Mouse (Mus musculus) lung, postnatal 0 days (tissue): ENCODE data around the gene Stk11. TPM values are rescaled to one million over a fixed set of nuclear protein-coding genes. Genes with fewer than 3 reads are reported as not detected.

Experiments
- ATAC-seq: fragments of 200-750 bp; cut with Nextera tagmentation; 2 replicates; pipeline ENCODE4 v1.8.0; 2017; ENCODE audit warnings: moderate library complexity
- DNase-seq: peaks from one replicate; pipeline ENCODE4 v3.0.0-alpha.2; 2016; ENCODE audit warnings: low spot score
- H3K27ac ChIP-seq: fragments of 300-500 bp; sonication (generic); 2 replicates; pipeline ENCODE4 v1.5.1; 2014; ENCODE audit warnings: antibody characterized with exemption, mild to moderate bottlenecking, low read length, mixed read lengths
- H3K27me3 ChIP-seq: fragments of 300-500 bp; sonication (generic); replicated peaks from 2 replicates; pipeline ENCODE4 v1.6.1; 2014; ENCODE audit warnings: low read length, mixed read lengths; ENCODE audit not compliant: insufficient read depth
- H3K36me3 ChIP-seq: fragments of 300-500 bp; sonication (generic); 2 replicates; pipeline ENCODE4 v1.6.1; 2014; ENCODE audit warnings: low read length, mixed read lengths; ENCODE audit not compliant: insufficient read depth
- H3K4me1 ChIP-seq: fragments of 300-500 bp; sonication (generic); 2 replicates; pipeline ENCODE4 v1.6.1; 2014; ENCODE audit warnings: antibody characterized with exemption, low read depth, low read length, mixed read lengths; ENCODE audit not compliant: insufficient read depth
- H3K4me2 ChIP-seq: fragments of 300-500 bp; sonication (generic); replicated peaks from 2 replicates; pipeline ENCODE4 v1.6.1; 2014; ENCODE audit warnings: low read depth, mild to moderate bottlenecking, low read length, moderate library complexity, mixed read lengths
- H3K4me3 ChIP-seq: fragments of 300-500 bp; sonication (generic); 2 replicates; pipeline ENCODE4 v1.5.1; 2014; ENCODE audit warnings: low read depth, low read length
- H3K9ac ChIP-seq: fragments of 300-500 bp; sonication (generic); replicated peaks from 2 replicates; pipeline ENCODE4 v1.6.1; 2014; ENCODE audit warnings: low read depth, mild to moderate bottlenecking
- H3K9me3 ChIP-seq: fragments of 300-500 bp; sonication (generic); 2 replicates; pipeline ENCODE4 v1.6.1; 2016; ENCODE audit warnings: low read length, mixed read lengths
- CTCF ChIP-seq: IDR thresholded peaks from 2 replicates; pipeline ENCODE4 v1.5.1; 2016; ENCODE audit warnings: antibody characterized with exemption, mild to moderate bottlenecking
- EP300 ChIP-seq: IDR thresholded peaks from 2 replicates; pipeline ENCODE4 v1.6.1; 2016; ENCODE audit warnings: antibody characterized with exemption, mild to moderate bottlenecking, control low read depth
- WGBS: fragments of 180-500 bp; shearing (Covaris S2); extraction: QIAGEN DNeasy Blood & Tissue Kit; methylation state at CpG from one replicate; pipeline ENCODE4 v1.1.7; 2014; 5-methylcytosine and 5-hydroxymethylcytosine counted together
- polyA plus RNA-seq: library from polyadenylated mRNA; unstranded; fragments of >200 nt; fragmentation: Nextera tagmentation; extraction: Ambion mirVana; gene quantifications from 2 replicates; pipeline ENCODE4 v1.2.1, GENCODE M21; 2015

Stk11 gene
- polyA plus RNA-seq, 1 experiment from 2014 or later = 19.0 TPM

- DNase-seq (peak; percentile 81), ATAC-seq (no peak)
- peaks cover 15% of the 10 kb centered on the region; the same call in 1 of the 2 replicates for H3K4me1 ChIP-seq
- peaks cover 6% of the 10 kb centered on the region; the same call in 1 of the 2 replicates for H3K36me3 ChIP-seq
- 70% methylated on average over 20 of the region's 20 CpGs for WGBS
- H3K9me3 ChIP-seq = no peaks in the 10 kb centered on the region
- TF ChIP-seq CTCF (peak; percentile 94), EP300 (no peak)
- H3K27me3 ChIP-seq = no peaks in the 10 kb centered on the region
- H3K4me3 ChIP-seq = no peak overlapping the region
- no peak overlapping the region for H3K4me2 ChIP-seq
- H3K9ac ChIP-seq = no peak overlapping the region
- H3K27ac ChIP-seq = peak overlapping the region; percentile 100
Observed at GRCm38 (mm10) chr10:80144864-80145838, 29.5 kb downstream of the Stk11 start.

GRCm38 (mm10) chr10:80145896-80146295 is 30.3 kb downstream of the Stk11 start:
- Histone ChIP-seq H3K27ac (peak overlapping the region; percentile 100), H3K27me3 (no peaks in the 10 kb centered on the region), H3K4me2 (no peak overlapping the region), H3K4me1 (peaks cover 15% of the 10 kb centered on the region; the same call in 1 of the 2 replicates), H3K9me3 (no peaks in the 10 kb centered on the region), H3K4me3 (no peak overlapping the region), H3K36me3 (peaks cover 6% of the 10 kb centered on the region; the same call in 1 of the 2 replicates), H3K9ac (no peak overlapping the region)
- ATAC-seq = no peak
- 64% methylated on average over 6 of the region's 6 CpGs for WGBS
- TF ChIP-seq EP300 (0 out of 2 replicates have a peak, but pooled peaks have one; percentile 13), CTCF (no peak)
- DNase-seq = peak; percentile 56

- H3K4me3 ChIP-seq = no peak overlapping the region
- DNase-seq (peak; percentile 37), ATAC-seq (no peak)
- peak overlapping the region; percentile 100 for H3K27ac ChIP-seq
- no peaks in the 10 kb centered on the region for H3K9me3 ChIP-seq
- no peak overlapping the region for H3K4me2 ChIP-seq
- 62% methylated on average over 4 of the region's 4 CpGs for WGBS
- H3K27me3 ChIP-seq = no peaks in the 10 kb centered on the region
- peaks cover 6% of the 10 kb centered on the region; the same call in 1 of the 2 replicates for H3K36me3 ChIP-seq
- 0 out of 2 replicates have a peak overlapping the region, but pooled peaks have one; percentile 12 for H3K9ac ChIP-seq
- peaks cover 18% of the 10 kb centered on the region for H3K4me1 ChIP-seq
- TF ChIP-seq EP300 (peak; percentile 86), CTCF (no peak)
Observed at GRCm38 (mm10) chr10:80146568-80147011, 31.0 kb downstream of the Stk11 start.

- H3K9me3 ChIP-seq = no peaks in the 10 kb centered on the region
- DNase-seq (peak; percentile 51), ATAC-seq (no peak)
- peak overlapping the region; percentile 100 for H3K27ac ChIP-seq
- WGBS = 63% methylated on average over 5 of the region's 5 CpGs
- 0 out of 2 replicates have a peak overlapping the region, but pooled peaks have one; percentile 90 for H3K4me2 ChIP-seq
- H3K9ac ChIP-seq = no peak overlapping the region
- peaks cover 6% of the 10 kb centered on the region; the same call in 1 of the 2 replicates for H3K36me3 ChIP-seq
- H3K27me3 ChIP-seq = no peaks in the 10 kb centered on the region
- TF ChIP-seq CTCF (no peak), EP300 (no peak)
- H3K4me3 ChIP-seq = no peak overlapping the region; the same call in 1 of the 2 replicates
- peaks cover 22% of the 10 kb centered on the region for H3K4me1 ChIP-seq
Observed at GRCm38 (mm10) chr10:80147146-80147718, 31.6 kb downstream of the Stk11 start.

DNA sequence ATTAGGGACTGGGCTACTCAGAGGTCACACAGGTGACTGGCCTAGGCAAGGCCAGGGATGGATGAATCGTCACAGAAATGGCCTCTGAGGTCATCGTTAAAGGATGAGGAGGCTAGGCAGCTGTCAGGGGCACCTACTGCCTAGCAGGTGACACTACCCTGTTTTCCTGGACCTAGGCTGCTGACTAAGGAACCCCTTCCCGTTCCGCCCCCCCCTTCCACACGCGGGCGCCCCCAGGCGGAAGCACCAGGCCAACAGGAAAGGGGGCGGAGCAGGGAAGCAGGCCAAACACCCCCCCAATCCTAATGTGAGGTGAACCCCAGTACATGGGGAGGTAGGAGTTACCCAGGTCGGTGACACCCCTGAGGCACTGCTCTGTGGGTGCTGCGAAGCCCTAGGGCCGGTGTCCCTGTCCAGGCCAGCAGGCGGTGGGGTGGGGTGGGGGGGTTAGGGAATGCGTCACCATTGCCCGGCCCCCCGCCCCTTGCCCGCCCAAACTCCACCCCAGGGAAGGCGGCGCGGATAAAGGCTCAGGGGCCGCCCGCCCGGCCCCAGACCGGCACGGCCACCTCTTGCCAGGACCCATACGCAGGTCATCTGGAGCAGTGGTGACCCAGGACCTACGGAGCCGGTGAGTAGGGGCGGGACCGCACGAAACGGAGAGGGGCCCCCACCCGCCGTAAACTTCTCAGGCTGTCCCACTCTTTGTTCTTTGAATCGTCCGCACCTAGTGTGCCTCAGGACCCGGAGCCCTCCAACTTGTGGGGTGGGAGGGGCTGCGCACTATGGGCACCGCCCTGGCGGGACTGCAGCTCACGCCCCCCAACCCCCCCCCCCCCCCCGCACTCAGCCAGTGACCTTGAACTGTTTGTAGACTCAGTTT is 32.4 kb downstream of the Stk11 start, which contains the start of gene Midn:
TSS of gene Midn (plus strand) at position 554 of the 883 bp plus-strand sequence.
- H3K4me3 ChIP-seq = peak within 1 kb of the TSS; percentile 85
- peak; percentile 89 for DNase-seq
- peak; percentile 72 for TF ChIP-seq EP300
- peak; percentile 74 for TF ChIP-seq CTCF
- peak within 1 kb of the TSS; percentile 90 for H3K4me2 ChIP-seq
- WGBS = under 1% methylated on average over 30 of the region's 42 CpGs
- peak within 1 kb of the TSS; percentile 100 for H3K27ac ChIP-seq
- peaks cover 6% of the 10 kb centered on the region; the same call in 1 of the 2 replicates for H3K36me3 ChIP-seq
- peak; percentile 56 for ATAC-seq
- H3K9me3 ChIP-seq = no peaks in the 10 kb centered on the region
- peaks cover 23% of the 10 kb centered on the region for H3K4me1 ChIP-seq
- H3K9ac ChIP-seq = peak within 1 kb of the TSS; percentile 83
- no peaks in the 10 kb centered on the region for H3K27me3 ChIP-seq
